Mouse (Mus musculus): ENCODE data around the gene Lsamp.

- TF ChIP-seq CTCF (IDR thresholded peaks at IDR 0.05; ENCODE audit: low read depth) (no peak), EP300 (IDR thresholded peaks at IDR 0.05; ENCODE audit: low read depth) (no peak)
These were observed 453.7 kb downstream of the Lsamp start for GRCm38 (mm10) chr16:40437879-40438278.
